In the genomic region with DNA sequence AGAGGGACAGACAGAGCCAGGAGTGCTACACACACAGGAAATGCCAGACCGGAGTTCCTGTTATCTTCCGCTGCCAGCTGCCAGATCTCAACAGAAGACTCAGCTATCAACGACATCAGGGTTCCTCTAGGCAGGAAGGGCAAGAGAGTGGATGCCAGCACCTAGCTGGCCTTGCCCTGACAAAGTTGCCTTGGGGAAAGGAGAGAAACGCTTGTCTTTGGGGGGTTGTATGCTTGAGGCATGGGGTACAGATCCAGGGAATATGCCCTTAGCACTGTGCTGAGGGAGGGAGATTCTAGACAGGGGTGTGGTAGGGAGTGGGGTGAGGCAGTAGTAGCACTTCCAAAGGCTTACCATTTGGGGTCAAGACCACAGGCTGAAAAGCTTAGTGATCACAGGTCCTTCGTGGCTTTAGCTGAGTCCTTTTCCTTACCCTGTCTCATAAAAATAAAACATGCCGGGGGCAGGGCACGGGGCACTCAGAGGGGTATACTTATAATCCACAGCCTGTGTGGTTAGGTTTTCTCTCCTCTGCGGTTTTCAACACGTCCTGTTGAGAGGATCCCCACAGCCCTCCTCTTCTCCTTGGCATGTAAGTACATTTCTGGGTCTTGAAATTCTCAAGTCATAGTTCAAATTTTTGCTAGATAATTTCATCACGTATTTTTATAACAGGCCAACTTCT, we compare ENCODE assay signal across 8 mouse cellular contexts. TPM values are rescaled to one million over a fixed set of nuclear protein-coding genes. Genes with fewer than 3 reads are reported as not detected.
DNase-seq lines count a peak whose midpoint lies in the region; ATAC-seq and TF ChIP-seq lines count a peak whose summit lies in the region.

No protein-coding gene starts in this region.

- no peaks in the 10 kb centered on the region for H3K36me3 ChIP-seq in embryonic facial prominence, embryonic 13.5 days
- no peaks in the 10 kb centered on the region for H3K36me3 ChIP-seq in embryonic facial prominence, embryonic 10.5 days (replicated peaks)
- H3K36me3 ChIP-seq in myocyte (ENCODE audit: control insufficient read depth, insufficient read depth) = no peaks in the 10 kb centered on the region

- H3K4me2 ChIP-seq in embryonic facial prominence, embryonic 13.5 days = no peak overlapping the region
- H3K4me2 ChIP-seq in myocyte (ENCODE audit: low read depth) = no peak overlapping the region

- peak overlapping the region; percentile 39; the same call in 1 of the 2 replicates for H3K27ac ChIP-seq in embryonic facial prominence, embryonic 13.5 days
- H3K27ac ChIP-seq in embryonic facial prominence, embryonic 10.5 days (replicated peaks) = no peak overlapping the region

- peaks cover 19% of the 10 kb centered on the region for H3K79me2 ChIP-seq in myocyte (ENCODE audit: control insufficient read depth, insufficient read depth)

- no peak for DNase-seq in embryonic facial prominence, embryonic 10.5 days (ENCODE audit: low spot score)
- peak; percentile 33 to 57 for DNase-seq in kidney, postnatal 25 days
- DNase-seq in right cerebral cortex, postnatal 25 days = no peak
- no peak for DNase-seq in neural tube, embryonic 10.5 days (ENCODE audit: extremely low spot score, low spot score)

- H3K9me3 ChIP-seq in embryonic facial prominence, embryonic 13.5 days = no peaks in the 10 kb centered on the region
- H3K9me3 ChIP-seq in embryonic facial prominence, embryonic 10.5 days = no peaks in the 10 kb centered on the region

- no peak overlapping the region for H3ac ChIP-seq in myocyte (ENCODE audit: control insufficient read depth, insufficient read length)

- H3K9ac ChIP-seq in embryonic facial prominence, embryonic 13.5 days = no peak overlapping the region

- H3K4me1 ChIP-seq in embryonic facial prominence, embryonic 13.5 days = peaks cover 42% of the 10 kb centered on the region
- peaks cover 58% of the 10 kb centered on the region for H3K4me1 ChIP-seq in embryonic facial prominence, embryonic 10.5 days

- no peak overlapping the region for H3K4me3 ChIP-seq in embryonic facial prominence, embryonic 13.5 days
- no peak overlapping the region for H3K4me3 ChIP-seq in embryonic facial prominence, embryonic 10.5 days
- peak overlapping the region; percentile 62 for H3K4me3 ChIP-seq in myocyte

- WGBS in embryonic facial prominence, embryonic 13.5 days = 59% methylated on average over 10 of the region's 10 CpGs
- WGBS in embryonic facial prominence, embryonic 10.5 days = 65% methylated on average over 10 of the region's 10 CpGs

- no peak for ATAC-seq in embryonic facial prominence, embryonic 13.5 days (ENCODE audit: insufficient number of reproducible peaks, insufficient read depth, low FRiP score, low TSS enrichment, low read depth)
- ATAC-seq in activated CD4-positive, CD25-positive, alpha-beta regulatory T cell, adult 4 months = peak; percentile 55
- ATAC-seq in frontal cortex, adult (ENCODE audit: low TSS enrichment) = no peak

- no peaks in the 10 kb centered on the region for H3K27me3 ChIP-seq in embryonic facial prominence, embryonic 13.5 days
- H3K27me3 ChIP-seq in embryonic facial prominence, embryonic 10.5 days (replicated peaks; ENCODE audit: low read depth, poor library complexity, severe bottlenecking) = peaks cover 10% of the 10 kb centered on the region
- no peaks in the 10 kb centered on the region for H3K27me3 ChIP-seq in myocyte (ENCODE audit: control insufficient read depth, insufficient read depth, insufficient read length)

- no peak for TF ChIP-seq POLR2A in myocyte (IDR thresholded peaks at IDR 0.05; ENCODE audit: insufficient read length, low read depth)

TF ChIP-seq in myocyte, 11 proteins besides CTCF, POLR2A, EP300 and RAD21:
- TF ChIP-seq REST (IDR thresholded peaks at IDR 0.05; ENCODE audit: insufficient read depth, insufficient read length) (no peak), MYOD1 (IDR thresholded peaks at IDR 0.05; ENCODE audit: control insufficient read depth in 1 of 3, insufficient read length in 2 of 3, low read depth in 2 of 3) (no peak), SRF (IDR thresholded peaks at IDR 0.05; ENCODE audit: control insufficient read depth, insufficient read length, low read depth) (no peak), TCF3 (IDR thresholded peaks at IDR 0.05; ENCODE audit: insufficient read length, low read depth) (no peak), USF1 (IDR thresholded peaks at IDR 0.05; ENCODE audit: low read depth) (no peak)

RNA-seq across cellular contexts. Expression of a gene that starts 1.1 kb away (rescaled TPM):
- 48.3 and 57.5 TPM in 2 replicates for polyA plus RNA-seq in embryonic facial prominence, embryonic 13.5 days (2015; fragmentation: Nextera tagmentation; extraction: Ambion mirVana)
- polyA plus RNA-seq in embryonic facial prominence, embryonic 10.5 days (2016; fragmentation: Nextera tagmentation; extraction: Ambion mirVana) = 29.9 and 32.7 TPM in 2 replicates
- 10 to 100 TPM; 19.8 to 20.6 TPM for polyA plus RNA-seq in activated CD4-positive, CD25-positive, alpha-beta regulatory T cell, adult 4 months (2017; shearing (Covaris generic))
- polyA plus RNA-seq in myocyte (2012; fragmentation: generic; extraction: Trizol) = 18.7 TPM

RNA-seq across cellular contexts. Expression of a gene that starts 51.9 kb away (rescaled TPM):
- 30.7 and 36.8 TPM in 2 replicates for polyA plus RNA-seq in embryonic facial prominence, embryonic 13.5 days (2015; fragmentation: Nextera tagmentation; extraction: Ambion mirVana)
- polyA plus RNA-seq in embryonic facial prominence, embryonic 10.5 days (2016; fragmentation: Nextera tagmentation; extraction: Ambion mirVana) = 25.6 and 28.5 TPM in 2 replicates
- polyA plus RNA-seq in activated CD4-positive, CD25-positive, alpha-beta regulatory T cell, adult 4 months (2017; shearing (Covaris generic)) = 10 to 100 TPM; 34.6 to 38.3 TPM
- 11.4 TPM for polyA plus RNA-seq in myocyte (2012; fragmentation: generic; extraction: Trizol)

Comparison
In these comparisons a context has a peak if more than half of its experiments do, and no peak if none do; other contexts are left out.
1. DNase-seq: peak in kidney, postnatal 25 days (2 of 2); none in embryonic facial prominence, embryonic 10.5 days (single experiment), right cerebral cortex, postnatal 25 days (single experiment) and neural tube, embryonic 10.5 days (single experiment).